Mouse (Mus musculus): Measurements from ENCODE around the gene Tesk2. TPM values are rescaled to one million over a fixed set of nuclear protein-coding genes. Genes with fewer than 3 reads are reported as not detected.
A peak's percentile ranks its signal among the peaks of the same experiment; 100 is the strongest.
"Not testable (repeated sequence)": the region's sequence is repeated elsewhere in the genome, so short reads cannot be mapped to it uniquely, and the experiment has no call there.

Tesk2 gene
- 2.0 and 2.7 TPM in 2 replicates for polyA plus RNA-seq (2015; fragmentation: Nextera tagmentation; extraction: Ambion mirVana)

DNA sequence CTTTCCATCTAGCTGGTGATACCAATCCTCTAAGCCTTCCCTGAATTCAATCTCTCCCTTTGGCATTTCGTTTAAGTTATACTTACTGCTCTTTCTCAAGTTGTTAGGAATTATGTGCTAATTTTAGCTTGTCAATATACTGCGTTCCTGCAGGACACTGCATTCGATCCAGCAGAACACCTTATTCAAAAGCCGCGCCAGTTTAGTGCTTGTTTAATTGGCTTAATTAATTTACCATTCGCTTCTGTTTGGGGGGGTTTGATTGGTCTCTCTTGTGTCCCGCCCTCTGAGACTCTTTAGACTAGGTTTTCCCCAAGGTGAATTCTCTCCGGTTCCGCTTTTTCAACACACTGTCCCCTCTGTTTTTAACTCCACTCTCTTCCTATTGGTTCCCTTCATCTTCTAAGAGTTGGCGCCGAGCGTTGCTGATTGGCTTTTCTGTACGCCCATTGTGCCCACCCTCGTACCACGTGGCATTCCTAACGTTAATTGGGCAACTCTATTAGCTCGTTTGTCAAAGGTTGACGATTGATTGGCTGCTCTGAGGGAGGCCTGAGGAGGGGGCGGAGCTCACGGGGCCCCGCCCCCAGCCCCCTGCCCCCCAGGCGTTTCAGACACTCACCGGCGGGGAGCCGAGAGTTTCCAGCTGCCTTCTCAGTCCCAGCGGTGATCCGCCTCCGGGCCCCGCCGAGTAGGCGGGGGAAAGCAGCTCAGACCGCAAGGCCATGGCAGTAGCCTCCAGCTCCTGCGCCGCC lies at the start of gene Tesk2:
Gene Tesk2, plus strand, starts transcription at position 606 of the 755 bp plus-strand sequence.
- ATAC-seq = peak; percentile 96
- H3K9me3 ChIP-seq (replicated peaks; ENCODE audit: control insufficient read depth, low read length, poor library complexity, severe bottlenecking) = no peaks in the 10 kb centered on the region
- under 1% methylated on average over 31 of the region's 34 CpGs for WGBS

DNA sequence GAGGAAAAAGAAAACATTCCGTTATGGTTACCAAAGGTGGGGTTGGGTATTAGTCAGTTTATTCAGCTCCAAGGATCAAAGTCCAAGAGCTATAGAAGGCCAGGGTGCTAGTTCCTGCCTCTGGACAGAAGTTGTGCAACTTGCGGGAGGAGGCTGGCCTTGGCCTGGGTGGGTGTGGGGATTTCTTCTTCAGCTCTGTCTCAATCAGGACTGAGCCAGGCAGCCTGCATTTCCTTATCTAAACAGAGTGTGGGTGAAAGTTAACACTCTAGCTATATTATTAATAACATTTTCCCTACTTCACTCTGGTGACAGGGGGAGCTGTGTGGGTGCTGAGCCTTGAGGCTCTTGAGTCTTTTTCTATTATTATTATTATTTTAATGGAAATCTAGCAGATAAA lies 48.0 kb upstream of the Tesk2 start:
- no peaks in the 10 kb centered on the region for H3K9me3 ChIP-seq (replicated peaks; ENCODE audit: control insufficient read depth, low read length, poor library complexity, severe bottlenecking)
- H3K4me2 ChIP-seq (ENCODE audit: low read length) = no peak overlapping the region
- H3K9ac ChIP-seq (ENCODE audit: low read depth, low read length) = no peak overlapping the region
- H3K36me3 ChIP-seq (ENCODE audit: control insufficient read depth, insufficient read depth, low read length) = no peaks in the 10 kb centered on the region
- no peak for ATAC-seq
- H3K4me1 ChIP-seq (ENCODE audit: control insufficient read depth, insufficient read depth, low read length) = no peaks in the 10 kb centered on the region
- H3K4me3 ChIP-seq (ENCODE audit: low read depth, low read length) = no peak overlapping the region
- 80% methylated on average over 2 of the region's 2 CpGs for WGBS
- no peaks in the 10 kb centered on the region for H3K27me3 ChIP-seq (ENCODE audit: control insufficient read depth, insufficient read depth, low read depth, low read length)
- H3K27ac ChIP-seq (ENCODE audit: low read length) = no peak overlapping the region

More for the DNA sequence above, at the start of gene Tesk2:
- Histone ChIP-seq H3K9ac (ENCODE audit: low read depth, low read length) (peak within 1 kb of the TSS; percentile 83), H3K36me3 (ENCODE audit: control insufficient read depth, insufficient read depth, low read length) (no peaks in the 10 kb centered on the region), H3K27ac (ENCODE audit: low read length) (peak within 1 kb of the TSS; percentile 56), H3K4me2 (ENCODE audit: low read length) (peak within 1 kb of the TSS; percentile 91), H3K4me1 (ENCODE audit: control insufficient read depth, insufficient read depth, low read length) (peaks cover 11% of the 10 kb centered on the region; the same call in 1 of the 2 replicates), H3K4me3 (ENCODE audit: low read depth, low read length) (peak within 1 kb of the TSS; percentile 81), H3K27me3 (ENCODE audit: control insufficient read depth, insufficient read depth, low read depth, low read length) (0 out of 2 replicates have a peak, but pooled peaks cover 2% of the 10 kb centered on the region)

DNA sequence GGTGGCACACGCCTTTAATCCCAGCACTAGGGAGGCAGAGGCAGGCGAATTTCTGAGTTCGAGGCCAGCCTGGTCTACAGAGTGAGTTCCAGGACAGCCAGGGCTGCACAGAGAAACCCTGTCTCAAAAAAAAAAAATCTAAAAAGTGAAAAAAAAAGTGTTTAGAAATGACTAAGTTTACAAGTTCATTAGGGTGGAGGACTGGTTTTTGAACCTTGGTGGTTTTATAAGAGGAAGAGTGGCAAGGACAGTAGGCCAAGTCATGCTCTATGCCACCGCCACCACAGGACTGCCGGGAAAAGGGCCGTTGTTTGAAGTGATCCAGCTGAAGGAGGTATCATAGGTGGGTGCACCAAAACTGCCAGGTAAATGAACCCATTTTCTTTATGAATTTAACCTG lies 46.0 kb upstream of the Tesk2 start:
- H3K36me3 ChIP-seq (ENCODE audit: control insufficient read depth, insufficient read depth, low read length); H3K9ac ChIP-seq (ENCODE audit: low read depth, low read length); H3K27me3 ChIP-seq (ENCODE audit: control insufficient read depth, insufficient read depth, low read depth, low read length); H3K9me3 ChIP-seq (replicated peaks; ENCODE audit: control insufficient read depth, low read length, poor library complexity, severe bottlenecking); H3K4me3 ChIP-seq (ENCODE audit: low read depth, low read length); H3K4me2 ChIP-seq (ENCODE audit: low read length); H3K27ac ChIP-seq (ENCODE audit: low read length); H3K4me1 ChIP-seq (ENCODE audit: control insufficient read depth, insufficient read depth, low read length); ATAC-seq: not testable (repeated sequence)
- WGBS = 91% methylated on average over 6 of the region's 6 CpGs

DNA sequence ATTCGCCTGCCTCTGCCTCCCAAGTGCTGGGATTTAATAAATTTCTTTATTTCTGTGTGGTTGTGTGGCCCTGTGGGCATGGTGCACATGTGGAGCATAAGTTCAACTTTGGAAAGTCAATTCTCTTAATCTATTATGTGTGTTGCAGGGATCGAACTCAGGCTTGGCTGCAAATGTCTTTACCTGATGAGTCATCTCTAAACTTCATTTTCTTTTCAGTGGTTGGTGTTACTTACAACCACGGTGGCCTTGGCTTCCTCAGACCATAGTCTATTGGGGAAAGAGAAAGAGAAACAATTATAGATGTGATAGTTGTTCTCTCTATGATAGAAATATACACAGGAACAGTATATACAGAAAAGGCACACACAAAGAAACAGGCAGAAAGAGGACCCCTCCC lies 44.7 kb upstream of the Tesk2 start:
- no peak for ATAC-seq
- Histone ChIP-seq H3K27me3 (ENCODE audit: control insufficient read depth, insufficient read depth, low read depth, low read length) (no peaks in the 10 kb centered on the region), H3K9ac (ENCODE audit: low read depth, low read length) (no peak overlapping the region), H3K27ac (ENCODE audit: low read length) (no peak overlapping the region), H3K4me2 (ENCODE audit: low read length) (no peak overlapping the region), H3K36me3 (ENCODE audit: control insufficient read depth, insufficient read depth, low read length) (no peaks in the 10 kb centered on the region), H3K9me3 (replicated peaks; ENCODE audit: control insufficient read depth, low read length, poor library complexity, severe bottlenecking) (no peaks in the 10 kb centered on the region), H3K4me1 (ENCODE audit: control insufficient read depth, insufficient read depth, low read length) (no peaks in the 10 kb centered on the region), H3K4me3 (ENCODE audit: low read depth, low read length) (no peak overlapping the region)
- WGBS = 79% methylated on average over 3 of the region's 3 CpGs

- H3K27ac ChIP-seq (ENCODE audit: low read length) = no peak overlapping the region
- no peak for ATAC-seq
- no peaks in the 10 kb centered on the region for H3K4me1 ChIP-seq (ENCODE audit: control insufficient read depth, insufficient read depth, low read length)
- WGBS = 90% methylated on average over 1 of the region's 1 CpGs
- H3K9ac ChIP-seq (ENCODE audit: low read depth, low read length) = no peak overlapping the region
- H3K9me3 ChIP-seq (replicated peaks; ENCODE audit: control insufficient read depth, low read length, poor library complexity, severe bottlenecking) = no peaks in the 10 kb centered on the region
- H3K4me2 ChIP-seq (ENCODE audit: low read length) = no peak overlapping the region
- no peaks in the 10 kb centered on the region for H3K36me3 ChIP-seq (ENCODE audit: control insufficient read depth, insufficient read depth, low read length)
- no peaks in the 10 kb centered on the region for H3K27me3 ChIP-seq (ENCODE audit: control insufficient read depth, insufficient read depth, low read depth, low read length)
- H3K4me3 ChIP-seq (ENCODE audit: low read depth, low read length) = no peak overlapping the region
These were observed 42.9 kb upstream of the Tesk2 start for GRCm38 (mm10) chr4:116677808-116678207.

DNA sequence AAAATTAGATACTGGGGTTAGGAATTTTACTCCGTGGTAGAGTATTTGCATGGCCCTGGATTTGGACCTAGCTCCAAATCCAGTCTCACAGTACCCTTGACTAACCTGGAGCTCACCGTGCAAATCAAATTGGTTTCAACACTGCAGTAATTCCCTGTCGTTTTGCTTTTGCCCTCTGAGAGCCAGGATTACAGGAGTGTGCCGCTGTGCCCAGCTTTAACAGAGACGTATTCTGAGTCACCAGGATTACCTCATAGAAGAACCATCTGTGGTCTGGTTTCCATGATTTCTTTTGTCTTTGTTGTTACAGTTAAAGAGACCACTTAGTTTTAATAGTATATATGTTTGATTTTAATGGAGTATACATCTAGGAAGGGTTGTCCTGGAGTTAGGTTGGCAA lies 41.6 kb upstream of the Tesk2 start:
- no peaks in the 10 kb centered on the region for H3K36me3 ChIP-seq (ENCODE audit: control insufficient read depth, insufficient read depth, low read length)
- no peaks in the 10 kb centered on the region for H3K27me3 ChIP-seq (ENCODE audit: control insufficient read depth, insufficient read depth, low read depth, low read length)
- ATAC-seq = no peak
- 64% methylated on average over 5 of the region's 5 CpGs for WGBS
- H3K4me2 ChIP-seq (ENCODE audit: low read length) = no peak overlapping the region
- H3K4me3 ChIP-seq (ENCODE audit: low read depth, low read length) = no peak overlapping the region
- no peak overlapping the region for H3K9ac ChIP-seq (ENCODE audit: low read depth, low read length)
- no peaks in the 10 kb centered on the region for H3K9me3 ChIP-seq (replicated peaks; ENCODE audit: control insufficient read depth, low read length, poor library complexity, severe bottlenecking)
- no peaks in the 10 kb centered on the region for H3K4me1 ChIP-seq (ENCODE audit: control insufficient read depth, insufficient read depth, low read length)
- no peak overlapping the region for H3K27ac ChIP-seq (ENCODE audit: low read length)

GRCm38 (mm10) chr4:116680521-116680920 lies 40.2 kb upstream of the Tesk2 start:
- not testable (repeated sequence) for H3K27ac ChIP-seq (ENCODE audit: low read length); H3K4me2 ChIP-seq (ENCODE audit: low read length); H3K4me3 ChIP-seq (ENCODE audit: low read depth, low read length); H3K4me1 ChIP-seq (ENCODE audit: control insufficient read depth, insufficient read depth, low read length); H3K36me3 ChIP-seq (ENCODE audit: control insufficient read depth, insufficient read depth, low read length); H3K9ac ChIP-seq (ENCODE audit: low read depth, low read length); H3K9me3 ChIP-seq (replicated peaks; ENCODE audit: control insufficient read depth, low read length, poor library complexity, severe bottlenecking); H3K27me3 ChIP-seq (ENCODE audit: control insufficient read depth, insufficient read depth, low read depth, low read length); ATAC-seq
- WGBS = 90% methylated on average over 4 of the region's 4 CpGs

- Histone ChIP-seq H3K9ac (ENCODE audit: low read depth, low read length) (no peak overlapping the region), H3K9me3 (replicated peaks; ENCODE audit: control insufficient read depth, low read length, poor library complexity, severe bottlenecking) (no peaks in the 10 kb centered on the region), H3K4me3 (ENCODE audit: low read depth, low read length) (no peak overlapping the region), H3K4me2 (ENCODE audit: low read length) (no peak overlapping the region), H3K27me3 (ENCODE audit: control insufficient read depth, insufficient read depth, low read depth, low read length) (no peaks in the 10 kb centered on the region), H3K4me1 (ENCODE audit: control insufficient read depth, insufficient read depth, low read length) (peaks cover 11% of the 10 kb centered on the region), H3K36me3 (ENCODE audit: control insufficient read depth, insufficient read depth, low read length) (no peaks in the 10 kb centered on the region), H3K27ac (ENCODE audit: low read length) (no peak overlapping the region)
- 92% methylated on average over 4 of the region's 4 CpGs for WGBS
- no peak for ATAC-seq
These were observed 36.8 kb upstream of the Tesk2 start for GRCm38 (mm10) chr4:116683957-116684356.

- ATAC-seq = no peak
- H3K9ac ChIP-seq (ENCODE audit: low read depth, low read length) = peak overlapping the region; percentile 74; the same call in 1 of the 2 replicates
- H3K9me3 ChIP-seq (replicated peaks; ENCODE audit: control insufficient read depth, low read length, poor library complexity, severe bottlenecking) = no peaks in the 10 kb centered on the region
- H3K4me3 ChIP-seq (ENCODE audit: low read depth, low read length) = no peak overlapping the region
- H3K4me2 ChIP-seq (ENCODE audit: low read length) = peak overlapping the region; percentile 64
- no peaks in the 10 kb centered on the region for H3K27me3 ChIP-seq (ENCODE audit: control insufficient read depth, insufficient read depth, low read depth, low read length)
- WGBS = 79% methylated on average over 2 of the region's 2 CpGs
- no peaks in the 10 kb centered on the region for H3K36me3 ChIP-seq (ENCODE audit: control insufficient read depth, insufficient read depth, low read length)
- H3K4me1 ChIP-seq (ENCODE audit: control insufficient read depth, insufficient read depth, low read length) = peaks cover 11% of the 10 kb centered on the region
- no peak overlapping the region for H3K27ac ChIP-seq (ENCODE audit: low read length)
These were observed 36.1 kb upstream of the Tesk2 start for GRCm38 (mm10) chr4:116684665-116685064.

Data from midbrain, embryonic 16.5 days (tissue).